Mouse (Mus musculus): ENCODE data around the gene Inppl1.

The Inppl1 gene

GRCm38 (mm10) chr7:101837606-101838471, at the start of gene Inppl1:
Gene Inppl1, minus strand, starts transcription at chr7:101838229.
- in situ Hi-C loops (cut with MboI): no loop called here

GRCm38 (mm10) chr7:101886274-101886673, 48.2 kb upstream of the Inppl1 start:
- in situ Hi-C loops (cut with MboI): no loop called here

GRCm38 (mm10) chr7:101884160-101884559, 46.1 kb upstream of the Inppl1 start:
- in situ Hi-C loops (cut with MboI): no loop called here

- in situ Hi-C loops (cut with MboI): no loop called here
Measured at GRCm38 (mm10) chr7:101882413-101883154, 44.6 kb upstream of the Inppl1 start.

- in situ Hi-C loops (cut with MboI): no loop called here
Measured at GRCm38 (mm10) chr7:101880855-101881254, 42.8 kb upstream of the Inppl1 start.

- in situ Hi-C loops (cut with MboI): no loop called here
Measured at GRCm38 (mm10) chr7:101875978-101876377, 37.9 kb upstream of the Inppl1 start.

- in situ Hi-C loops (cut with MboI): no loop called here
Measured at GRCm38 (mm10) chr7:101871296-101871695, 33.3 kb upstream of the Inppl1 start.

- in situ Hi-C loops (cut with MboI): no loop called here
Measured at GRCm38 (mm10) chr7:101870629-101871028, 32.6 kb upstream of the Inppl1 start, which contains the start of gene Folr1. Gene Folr1, minus strand, starts transcription at chr7:101870788.

- in situ Hi-C loops (cut with MboI): no loop called here
Measured at GRCm38 (mm10) chr7:101869163-101869500, 31.1 kb upstream of the Inppl1 start.

- in situ Hi-C loops (cut with MboI): no loop called here
Measured at GRCm38 (mm10) chr7:101868241-101869162, 30.5 kb upstream of the Inppl1 start.

- in situ Hi-C loops (cut with MboI): no loop called here
Measured at GRCm38 (mm10) chr7:101867482-101867881, 29.5 kb upstream of the Inppl1 start.

GRCm38 (mm10) chr7:101866491-101867265, 28.6 kb upstream of the Inppl1 start:
- in situ Hi-C loops (cut with MboI): no loop called here

- in situ Hi-C loops (cut with MboI): no loop called here
Measured at GRCm38 (mm10) chr7:101863415-101863814, 25.4 kb upstream of the Inppl1 start, which contains the start of gene Anapc15. Gene Anapc15, plus strand, starts transcription at chr7:101863715.

- in situ Hi-C loops (cut with MboI): no loop called here
Measured at GRCm38 (mm10) chr7:101862291-101862690, 24.3 kb upstream of the Inppl1 start.

- in situ Hi-C loops (cut with MboI): no loop called here
Measured at GRCm38 (mm10) chr7:101860978-101861377, 22.9 kb upstream of the Inppl1 start.

GRCm38 (mm10) chr7:101858362-101858761, 20.3 kb upstream of the Inppl1 start:
- in situ Hi-C loops (cut with MboI): no loop called here

- in situ Hi-C loops (cut with MboI): no loop called here
Measured at GRCm38 (mm10) chr7:101857094-101857493, 19.1 kb upstream of the Inppl1 start, which contains the start of gene Folr2. Gene Folr2, minus strand, starts transcription at chr7:101857194.

- in situ Hi-C loops (cut with MboI): no loop called here
Measured at GRCm38 (mm10) chr7:101853816-101854215, 15.8 kb upstream of the Inppl1 start.

GRCm38 (mm10) chr7:101852846-101853245, 14.8 kb upstream of the Inppl1 start:
- in situ Hi-C loops (cut with MboI): no loop called here

- in situ Hi-C loops (cut with MboI): no loop called here
Measured at GRCm38 (mm10) chr7:101851689-101852088, 13.7 kb upstream of the Inppl1 start.

- in situ Hi-C loops (cut with MboI): no loop called here
Measured at GRCm38 (mm10) chr7:101847934-101848333, 9.9 kb upstream of the Inppl1 start.

Measured in mature B cell (primary cell).